In genomic region chr3:153692978-153693377, GRCm38 (mm10) we compare ENCODE assay signal across 12 mouse cellular contexts. TPM values are rescaled to one million over a fixed set of nuclear protein-coding genes. Genes with fewer than 3 reads are reported as not detected.
DNase-seq lines count a peak whose midpoint lies in the region; ATAC-seq and TF ChIP-seq lines count a peak whose summit lies in the region.
"Had no signal": no experiment of that assay in that cellular context is flagged by ENCODE, and none has a peak within 500 bp of the region (broad histone marks: within the 10 kb centered on the region; RNA-seq: fewer than 3 reads in every experiment).

No protein-coding gene starts in this region.

- H3K4me3 ChIP-seq in intestine, embryonic 14.5 days (ENCODE audit: low read depth, low read length): no peak overlapping the region
- H3K4me3 ChIP-seq in intestine, postnatal 0 days (ENCODE audit: low read depth, low read length): no peak overlapping the region
- no peak overlapping the region for H3K4me3 ChIP-seq in embryonic facial prominence, embryonic 10.5 days
- H3K4me3 ChIP-seq in liver, embryonic 13.5 days (replicated peaks): no peak overlapping the region
- H3K4me3 ChIP-seq: forebrain, embryonic 15.5 days had no signal

- no peak overlapping the region for H3K9ac ChIP-seq in intestine, embryonic 14.5 days (ENCODE audit: low read length)
- no peak overlapping the region for H3K9ac ChIP-seq in intestine, postnatal 0 days (ENCODE audit: low read depth, low read length)
- peak overlapping the region; percentile 31 for H3K9ac ChIP-seq in liver, embryonic 13.5 days
- H3K9ac ChIP-seq: forebrain, embryonic 15.5 days had no signal

- no peak for TF ChIP-seq CTCF in intestine, postnatal 0 days (IDR thresholded peaks at IDR 0.05; ENCODE audit: low read depth)

- no peaks in the 10 kb centered on the region for H3K36me3 ChIP-seq in intestine, embryonic 14.5 days (ENCODE audit: control insufficient read depth, insufficient read depth, low read length)
- H3K36me3 ChIP-seq in intestine, postnatal 0 days (ENCODE audit: control insufficient read depth, insufficient read depth): no peaks in the 10 kb centered on the region
- peaks cover 11% of the 10 kb centered on the region for H3K36me3 ChIP-seq in embryonic facial prominence, embryonic 10.5 days (replicated peaks)
- H3K36me3 ChIP-seq in liver, embryonic 13.5 days: 0 out of 2 replicates have a peak, but pooled peaks cover 2% of the 10 kb centered on the region
- H3K36me3 ChIP-seq: forebrain, embryonic 15.5 days had no signal

- peaks cover 39% of the 10 kb centered on the region for H3K4me1 ChIP-seq in intestine, embryonic 14.5 days (replicated peaks; ENCODE audit: control insufficient read depth, insufficient read depth, low read length)
- no peaks in the 10 kb centered on the region for H3K4me1 ChIP-seq in intestine, postnatal 0 days (replicated peaks; ENCODE audit: control insufficient read depth, insufficient read depth, low read length)
- peaks cover 67% of the 10 kb centered on the region for H3K4me1 ChIP-seq in embryonic facial prominence, embryonic 10.5 days
- H3K4me1 ChIP-seq in liver, embryonic 13.5 days (replicated peaks): peaks cover 82% of the 10 kb centered on the region
- H3K4me1 ChIP-seq: forebrain, embryonic 15.5 days had no signal

- H3K27me3 ChIP-seq in intestine, embryonic 14.5 days (replicated peaks; ENCODE audit: control insufficient read depth, insufficient read depth, low read length): no peaks in the 10 kb centered on the region
- no peaks in the 10 kb centered on the region for H3K27me3 ChIP-seq in intestine, postnatal 0 days (replicated peaks; ENCODE audit: control insufficient read depth, insufficient read depth, low read length)
- no peaks in the 10 kb centered on the region for H3K27me3 ChIP-seq in embryonic facial prominence, embryonic 10.5 days (replicated peaks; ENCODE audit: low read depth, poor library complexity, severe bottlenecking)
- H3K27me3 ChIP-seq in liver, embryonic 13.5 days: no peaks in the 10 kb centered on the region
- H3K27me3 ChIP-seq: forebrain, embryonic 15.5 days had no signal

- peak; percentile 35; the same call in 1 of the 2 replicates for ATAC-seq in intestine, embryonic 14.5 days (replicated peaks; ENCODE audit: low FRiP score, low TSS enrichment, low read depth)
- ATAC-seq in intestine, postnatal 0 days: no peak
- no peak for ATAC-seq in liver, embryonic 13.5 days (ENCODE audit: low read depth)
- ATAC-seq: forebrain, embryonic 15.5 days; midbrain, embryonic 16.5 days had no signal

- DNase-seq in embryo, embryonic 10 days (ENCODE audit: low spot score): peak; percentile 32
- no peak for DNase-seq in embryo, embryonic 9.5 days (ENCODE audit: extremely low spot score)
- no peak for DNase-seq in intestine, embryonic 14.5 days (ENCODE audit: low spot score)
- DNase-seq in embryonic facial prominence, embryonic 10.5 days (ENCODE audit: low spot score): no peak
- DNase-seq in liver, embryonic 13.5 days: no peak
- no peak for DNase-seq in right cerebral cortex, postnatal 10 days (ENCODE audit: low spot score in 2 of 2)
- no peak for DNase-seq in urinary bladder, adult 2 months (ENCODE audit: low spot score)
- DNase-seq: lung, adult 2 months had no signal

- peak overlapping the region; percentile 44 for H3K27ac ChIP-seq in intestine, embryonic 14.5 days (ENCODE audit: low read depth)
- H3K27ac ChIP-seq in intestine, postnatal 0 days (ENCODE audit: low read depth, low read length): no peak overlapping the region
- peak overlapping the region; percentile 75 for H3K27ac ChIP-seq in embryonic facial prominence, embryonic 10.5 days (replicated peaks)
- H3K27ac ChIP-seq in liver, embryonic 13.5 days: peak overlapping the region; percentile 82
- H3K27ac ChIP-seq: forebrain, embryonic 15.5 days had no signal

- no peak overlapping the region for H3K4me2 ChIP-seq in intestine, embryonic 14.5 days (ENCODE audit: low read length)
- H3K4me2 ChIP-seq in intestine, postnatal 0 days (replicated peaks; ENCODE audit: low read depth): no peak overlapping the region
- no peak overlapping the region for H3K4me2 ChIP-seq in liver, embryonic 13.5 days
- H3K4me2 ChIP-seq: forebrain, embryonic 15.5 days had no signal

- no peaks in the 10 kb centered on the region for H3K9me3 ChIP-seq in intestine, embryonic 14.5 days (ENCODE audit: control insufficient read depth, low read length)
- H3K9me3 ChIP-seq in intestine, postnatal 0 days (ENCODE audit: control insufficient read depth): no peaks in the 10 kb centered on the region
- no peaks in the 10 kb centered on the region for H3K9me3 ChIP-seq in embryonic facial prominence, embryonic 10.5 days
- no peaks in the 10 kb centered on the region for H3K9me3 ChIP-seq in liver, embryonic 13.5 days (replicated peaks)
- H3K9me3 ChIP-seq: forebrain, embryonic 15.5 days; G1E had no signal

- 28% methylated on average over 7 of the region's 7 CpGs for WGBS in intestine, embryonic 14.5 days
- WGBS in intestine, postnatal 0 days: 53% methylated on average over 7 of the region's 7 CpGs
- WGBS in embryonic facial prominence, embryonic 10.5 days: 66% methylated on average over 7 of the region's 7 CpGs
- 52% methylated on average over 7 of the region's 7 CpGs for WGBS in liver, embryonic 13.5 days (ENCODE audit: insufficient replicate concordance)

RNA-seq across cellular contexts. Expression of gene St6galnac3, which starts 32.0 kb away (rescaled TPM):
- polyA plus RNA-seq in intestine, embryonic 14.5 days (2014; fragmentation: Nextera tagmentation; extraction: Ambion mirVana): 45.5 and 59.1 TPM in 2 replicates
- polyA plus RNA-seq in intestine, postnatal 0 days (2015; fragmentation: Nextera tagmentation; extraction: Ambion mirVana): 7.9 and 8.5 TPM in 2 replicates
- 54.1 and 55.1 TPM in 2 replicates for polyA plus RNA-seq in embryonic facial prominence, embryonic 10.5 days (2016; fragmentation: Nextera tagmentation; extraction: Ambion mirVana)
- 8.3 and 9.6 TPM in 2 replicates for polyA plus RNA-seq in liver, embryonic 13.5 days (2015; fragmentation: Nextera tagmentation; extraction: Ambion mirVana)
- polyA plus RNA-seq in urinary bladder, adult 2 months (2012; rRNA removed): 2.9 and 4.3 TPM in 2 replicates
